In the genomic region with DNA sequence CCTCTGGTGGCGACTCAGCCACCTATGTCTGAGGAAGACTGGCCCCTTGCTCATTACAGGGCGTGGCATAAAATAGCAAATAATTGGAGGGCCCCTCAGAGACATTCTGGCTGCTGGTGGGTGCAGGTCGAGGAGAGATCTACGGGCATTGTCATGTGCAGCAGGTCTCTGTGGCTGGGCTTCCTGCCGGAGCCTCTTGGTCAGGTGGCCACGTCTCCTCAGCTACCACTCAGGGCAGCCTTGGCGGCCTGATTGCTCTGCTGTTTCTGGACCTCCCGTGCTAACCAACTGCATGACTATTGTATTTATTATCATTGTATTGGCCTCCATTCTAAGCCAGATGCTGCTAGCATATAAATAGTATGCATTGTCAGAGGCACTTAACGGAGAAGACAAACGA, we compare ENCODE assay signal across 25 mouse cellular contexts.
DNase-seq lines count a peak whose midpoint lies in the region; ATAC-seq and TF ChIP-seq lines count a peak whose summit lies in the region.
"Had no signal": no experiment of that assay in that cellular context is flagged by ENCODE, and none has a peak within 500 bp of the region (broad histone marks: within the 10 kb centered on the region; RNA-seq: fewer than 3 reads in every experiment).

No protein-coding gene starts in this region.

- peak overlapping the region; percentile 61 for H3K4me3 ChIP-seq in testis, adult 2 months (ENCODE audit: control insufficient read depth, low read depth, low read length)
- no peak overlapping the region for H3K4me3 ChIP-seq in heart, embryonic 15.5 days
- H3K4me3 ChIP-seq in forebrain, embryonic 11.5 days (ENCODE audit: low read depth, low read length), result no peak overlapping the region
- H3K4me3 ChIP-seq: forebrain, embryonic 15.5 days; hindbrain, embryonic 10.5 days; intestine, embryonic 15.5 days; limb, embryonic 10.5 days; liver, embryonic 15.5 days had no signal

- TF ChIP-seq POLR2A in testis, adult 2 months (IDR thresholded peaks at IDR 0.05; ENCODE audit: control insufficient read depth, low read depth, low read length), result no peak

- H3K36me3 ChIP-seq in testis, adult 2 months (ENCODE audit: control insufficient read depth, insufficient read depth, low read length), result no peaks in the 10 kb centered on the region
- H3K36me3 ChIP-seq in heart, embryonic 15.5 days, result no peaks in the 10 kb centered on the region
- H3K36me3 ChIP-seq in forebrain, embryonic 11.5 days (ENCODE audit: control insufficient read depth, insufficient read depth, low read length), result no peaks in the 10 kb centered on the region
- H3K36me3 ChIP-seq: forebrain, embryonic 15.5 days; hindbrain, embryonic 10.5 days; intestine, embryonic 15.5 days; limb, embryonic 10.5 days; liver, embryonic 15.5 days had no signal

- no peaks in the 10 kb centered on the region for H3K9me3 ChIP-seq in heart, embryonic 15.5 days (replicated peaks)
- no peaks in the 10 kb centered on the region for H3K9me3 ChIP-seq in forebrain, embryonic 11.5 days (ENCODE audit: control insufficient read depth, low read length)
- H3K9me3 ChIP-seq: forebrain, embryonic 15.5 days; hindbrain, embryonic 10.5 days; intestine, embryonic 15.5 days; limb, embryonic 10.5 days; liver, embryonic 15.5 days had no signal

- 35% methylated on average over 10 of the region's 10 CpGs for WGBS in heart, embryonic 15.5 days
- 61% methylated on average over 10 of the region's 10 CpGs for WGBS in forebrain, embryonic 11.5 days

- no peaks in the 10 kb centered on the region for H3K4me1 ChIP-seq in testis, adult 2 months (ENCODE audit: control insufficient read depth, insufficient read depth, low read length)
- H3K4me1 ChIP-seq in heart, embryonic 15.5 days (replicated peaks), result peaks cover 61% of the 10 kb centered on the region
- H3K4me1 ChIP-seq in forebrain, embryonic 11.5 days (replicated peaks; ENCODE audit: control insufficient read depth, insufficient read depth, low read length), result no peaks in the 10 kb centered on the region
- H3K4me1 ChIP-seq: intestine, embryonic 15.5 days; liver, embryonic 15.5 days had no signal

- no peak overlapping the region for H3K27ac ChIP-seq in testis, adult 2 months (ENCODE audit: control insufficient read depth, insufficient read depth, low read depth, low read length)
- peak overlapping the region; percentile 54 for H3K27ac ChIP-seq in heart, embryonic 15.5 days
- no peak overlapping the region for H3K27ac ChIP-seq in forebrain, embryonic 11.5 days (ENCODE audit: low read depth, low read length)
- H3K27ac ChIP-seq: forebrain, embryonic 15.5 days; hindbrain, embryonic 10.5 days; intestine, embryonic 15.5 days; limb, embryonic 10.5 days; liver, embryonic 15.5 days had no signal

- no peak for TF ChIP-seq CTCF in testis, adult 2 months (IDR thresholded peaks at IDR 0.05; ENCODE audit: control insufficient read depth, insufficient read depth, insufficient replicate concordance, low read depth, low read length)

- no peaks in the 10 kb centered on the region for H3K27me3 ChIP-seq in testis, adult 2 months (ENCODE audit: control insufficient read depth, insufficient read depth, low read length)
- H3K27me3 ChIP-seq in heart, embryonic 15.5 days, result no peaks in the 10 kb centered on the region
- H3K27me3 ChIP-seq in forebrain, embryonic 11.5 days (ENCODE audit: control insufficient read depth, insufficient read depth, low read length), result no peaks in the 10 kb centered on the region
- H3K27me3 ChIP-seq: forebrain, embryonic 15.5 days; intestine, embryonic 15.5 days; liver, embryonic 15.5 days had no signal

- intact Hi-C loops in heart, postnatal 36 days (cut with DNase I), result no loop called here

- ATAC-seq in heart, embryonic 15.5 days (replicated peaks; ENCODE audit: insufficient number of reproducible peaks, insufficient read depth, low FRiP score, low read depth), result no peak
- ATAC-seq in forebrain, embryonic 11.5 days (replicated peaks; ENCODE audit: low FRiP score), result no peak
- ATAC-seq: forebrain, embryonic 15.5 days; hindbrain, embryonic 16.5 days; intestine, embryonic 15.5 days had no signal

- peak overlapping the region; percentile 16; the same call in 1 of the 2 replicates for H3K4me2 ChIP-seq in heart, embryonic 15.5 days
- no peak overlapping the region for H3K4me2 ChIP-seq in forebrain, embryonic 11.5 days (ENCODE audit: low read depth, low read length, severe bottlenecking)
- H3K4me2 ChIP-seq: forebrain, embryonic 15.5 days; intestine, embryonic 15.5 days; liver, embryonic 15.5 days; midbrain, embryonic 11.5 days had no signal

- DNase-seq in heart, adult 8-10 months (ENCODE audit: low spot score), result peak; percentile 43
- no peak for DNase-seq in heart, postnatal 36 days
- no peak for DNase-seq in testis, postnatal 10 days (ENCODE audit: low spot score)
- no peak for DNase-seq in forebrain, embryonic 11.5 days (ENCODE audit: low spot score)
- DNase-seq in left cerebral cortex, adult 18-20 months (ENCODE audit: low spot score in 2 of 2), result no peak
- DNase-seq: adrenal gland, adult 8-10 months; B cell, adult 2 months; cerebellum, adult 2 months; gastrocnemius, postnatal 25 days; kidney, adult 8-10 months; kidney, postnatal 14 days; liver; right cerebral cortex, adult 18-20 months; right cerebral cortex, postnatal 4 days; thymus, adult 18-20 months; thymus, postnatal 36 days had no signal

- H3K9ac ChIP-seq in heart, embryonic 15.5 days, result no peak overlapping the region
- no peak overlapping the region for H3K9ac ChIP-seq in forebrain, embryonic 11.5 days (ENCODE audit: low read length)
- H3K9ac ChIP-seq: forebrain, embryonic 15.5 days; intestine, embryonic 15.5 days; liver, embryonic 15.5 days had no signal
